Mouse (Mus musculus): ENCODE data around the gene Asic2.

- TF ChIP-seq GATA1 (IDR thresholded peaks at IDR 0.05; ENCODE audit: low read length) = no peak
- TF ChIP-seq TAL1 (IDR thresholded peaks at IDR 0.05; ENCODE audit: low read length) = no peak
These were observed 774.4 kb downstream of the Asic2 start for GRCm38 (mm10) chr11:81193856-81194255.
